Mouse (Mus musculus) liver, postnatal 0 days (tissue): ENCODE measurements at regions not wholly inside any gene's neighbourhood (a gene's known extent, or its start where the extent isn't known, plus 50 kb on each side); places are given as distances from the start of the nearest gene placed in this dataset.

Source experiments
- CTCF ChIP-seq: sonication (generic); IDR thresholded peaks from 2 replicates; pipeline ENCODE4 v1.5.1; 2016; ENCODE audit warnings: antibody characterized with exemption, low read depth
- EP300 ChIP-seq: IDR thresholded peaks from 2 replicates; pipeline ENCODE4 v1.6.1; 2016; ENCODE audit warnings: antibody characterized with exemption, low read depth, mild to moderate bottlenecking

DNA sequence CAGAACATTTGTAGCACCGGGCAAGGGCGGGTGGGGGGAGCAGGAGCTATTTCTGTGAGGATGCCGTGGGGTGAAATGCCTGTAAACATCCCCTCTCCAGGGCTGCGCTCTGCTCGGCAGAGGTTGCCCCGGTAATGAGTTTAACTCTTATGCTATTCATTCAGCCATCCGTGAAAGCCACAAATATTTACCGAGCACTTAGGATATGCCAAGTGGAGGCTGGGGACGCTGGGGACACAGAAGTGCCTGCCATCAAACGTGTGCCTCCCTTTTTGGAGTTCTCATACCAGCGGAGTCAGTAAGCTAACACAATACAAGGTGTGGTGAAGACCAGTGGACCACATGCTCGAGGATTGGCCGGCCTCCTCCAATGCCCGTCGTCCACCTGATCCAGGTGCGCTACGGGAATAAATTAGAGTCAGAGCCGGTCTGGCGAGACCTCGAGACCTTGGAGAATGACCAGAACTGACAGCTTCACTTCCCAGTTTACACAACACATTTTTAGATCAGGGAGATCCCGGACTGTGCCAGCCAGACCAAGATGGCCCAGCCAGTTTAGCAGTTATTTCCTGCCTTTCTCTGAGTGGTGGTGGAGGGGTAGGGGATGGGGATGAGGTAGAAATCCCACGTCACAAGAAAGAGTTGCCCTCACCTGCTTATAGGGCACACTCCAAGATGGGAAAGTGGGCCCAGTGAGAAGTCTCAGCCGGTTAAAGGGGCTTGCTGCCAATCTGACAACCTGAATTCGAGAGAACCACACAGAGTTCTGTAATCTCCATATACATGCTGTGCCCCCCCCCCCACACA is 134.4 kb downstream of the 2410131K14Rik start:
- no peak for TF ChIP-seq CTCF
- TF ChIP-seq EP300 = no peak
